Mouse (Mus musculus) central nervous system, embryonic 11.5 days (tissue): ENCODE measurements around the gene Cphx3. TPM values are rescaled to one million over a fixed set of nuclear protein-coding genes. Genes with fewer than 3 reads are reported as not detected.

Experiments used
- polyA plus RNA-seq: library from polyadenylated mRNA; depleted of rRNA; stranded (reverse); fragments of >200 nt; gene quantifications from 2 replicates; pipeline ENCODE4 v1.2.3, GENCODE M21; 2012; rRNA removed

The Cphx3 gene
- not detected in 2 replicates for polyA plus RNA-seq

DNA sequence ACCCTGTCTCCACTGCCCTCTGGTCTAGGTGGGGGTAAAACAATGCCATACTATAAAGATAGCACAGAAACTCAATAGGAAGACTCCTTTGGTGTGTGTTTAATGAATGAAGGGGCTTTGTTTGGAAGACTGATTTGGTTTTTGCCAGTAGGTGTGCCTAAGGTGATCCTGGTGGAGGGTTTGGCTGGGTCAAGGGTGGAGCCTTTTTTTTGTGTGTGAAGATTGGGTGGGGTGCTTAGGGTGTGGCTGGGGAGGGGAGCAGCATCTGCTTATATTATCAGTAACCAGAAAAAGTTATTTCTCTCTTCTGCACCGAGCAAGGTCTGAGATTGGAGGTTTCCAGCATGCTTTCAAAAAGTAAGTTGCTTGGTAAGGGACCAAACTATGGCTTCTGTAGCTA, at the start of gene Cphx3:
Gene Cphx3 (plus strand): TSS at position 301 of the 400 bp plus-strand sequence.

DNA sequence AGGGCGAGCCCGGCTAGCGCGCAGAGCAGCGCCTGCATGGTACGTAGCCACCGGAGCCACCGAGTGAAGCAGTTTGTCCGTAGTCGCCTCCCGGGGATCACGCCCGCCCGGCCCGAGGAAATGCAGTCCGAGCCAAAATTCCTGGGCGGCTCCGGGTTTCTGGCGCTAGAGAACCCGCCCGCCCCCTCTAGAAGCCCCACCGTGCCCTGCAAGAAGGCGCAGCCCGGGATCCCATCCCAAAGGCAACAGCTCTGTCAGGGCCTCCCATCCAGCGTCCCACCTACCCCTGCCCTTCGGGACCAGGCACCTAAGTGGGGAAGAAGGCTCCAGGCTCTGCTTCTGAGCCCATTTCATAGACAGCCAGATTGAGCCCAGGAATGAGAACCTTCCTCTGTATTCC, 39.5 kb upstream of the Cphx3 start, which contains the start of gene Gm9780:
Gene Gm9780 (minus strand): TSS at position 101 of the 400 bp plus-strand sequence.

DNA sequence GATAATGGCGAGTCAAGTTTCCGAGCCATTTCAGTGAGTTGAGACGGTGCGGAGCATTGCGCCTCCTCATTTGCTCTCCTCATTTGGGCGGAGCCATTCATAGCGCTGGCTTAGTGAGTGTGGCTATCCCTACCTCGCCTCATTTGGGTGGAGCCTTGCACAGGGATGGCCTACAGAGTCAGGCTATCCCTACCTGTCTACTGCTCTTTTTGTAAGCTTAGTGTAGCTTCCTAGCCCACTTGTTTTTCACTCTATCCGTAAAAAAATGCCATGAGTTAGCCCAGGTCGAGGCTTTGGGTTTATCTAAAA, 14.8 kb upstream of the Cphx3 start, which contains the start of gene Tmem254c:
Gene Tmem254c (minus strand): TSS at position 31 of the 309 bp plus-strand sequence.

DNA sequence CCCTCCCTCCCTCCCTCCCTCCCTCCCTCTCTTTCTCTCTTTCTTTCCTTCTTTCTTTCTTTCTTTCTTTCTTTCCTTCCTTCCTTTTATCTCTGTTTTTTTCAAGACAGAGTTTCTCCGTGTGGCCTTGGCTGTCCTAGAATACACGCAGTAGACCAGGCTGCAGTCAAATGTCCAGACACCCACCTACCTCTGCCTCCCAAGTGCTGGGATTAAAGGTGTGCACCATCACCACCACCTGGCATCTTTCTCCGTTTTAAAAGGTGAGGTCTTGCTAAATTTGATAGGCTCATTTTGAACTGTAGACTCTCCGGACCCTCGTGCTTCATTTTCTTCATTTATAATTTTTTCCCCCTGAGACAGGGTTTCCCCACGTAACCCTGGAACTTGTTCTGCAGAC, 881 bp upstream of the Cphx3 start, which contains the start of gene Cphx2:
Gene Cphx2 (plus strand): TSS at position 301 of the 400 bp plus-strand sequence.

DNA sequence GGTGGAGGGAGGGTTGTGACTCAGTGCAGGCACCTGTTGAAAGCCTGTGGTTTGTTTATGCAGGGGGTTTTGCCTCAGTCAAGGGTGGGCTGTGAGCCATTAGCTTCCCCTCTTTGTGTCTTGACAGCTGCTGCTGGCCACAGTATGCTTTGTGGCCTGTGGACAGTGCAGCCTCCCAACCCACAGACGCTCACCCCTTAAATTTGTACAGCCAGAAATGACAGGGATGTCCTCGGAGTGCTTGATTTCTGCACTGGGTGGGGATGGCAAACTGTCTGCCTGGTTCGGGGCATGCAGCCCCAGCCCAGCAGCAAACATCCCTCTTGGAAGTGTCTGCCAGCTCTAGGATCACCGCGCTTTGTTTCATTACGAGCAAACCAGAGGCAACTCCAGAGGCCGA, 36.1 kb downstream of the Cphx3 start, which contains the start of gene Duxbl2:
Gene Duxbl2 (plus strand): TSS at position 200 of the 400 bp plus-strand sequence.

DNA sequence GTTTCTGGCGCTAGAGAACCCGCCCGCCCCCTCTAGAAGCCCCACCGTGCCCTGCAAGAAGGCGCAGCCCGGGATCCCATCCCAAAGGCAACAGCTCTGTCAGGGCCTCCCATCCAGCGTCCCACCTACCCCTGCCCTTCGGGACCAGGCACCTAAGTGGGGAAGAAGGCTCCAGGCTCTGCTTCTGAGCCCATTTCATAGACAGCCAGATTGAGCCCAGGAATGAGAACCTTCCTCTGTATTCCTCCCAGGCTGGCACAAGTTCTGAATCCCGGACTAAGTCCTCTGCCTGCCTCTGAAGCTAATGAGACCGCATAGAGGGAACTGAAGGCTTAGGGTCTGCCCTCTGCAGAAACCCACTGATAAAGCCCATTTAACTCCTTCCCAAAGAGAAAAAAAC, 100.3 kb downstream of the Cphx3 start, which contains the start of gene Plac9b:
Gene Plac9b (minus strand): TSS at position 101 of the 400 bp plus-strand sequence.

DNA sequence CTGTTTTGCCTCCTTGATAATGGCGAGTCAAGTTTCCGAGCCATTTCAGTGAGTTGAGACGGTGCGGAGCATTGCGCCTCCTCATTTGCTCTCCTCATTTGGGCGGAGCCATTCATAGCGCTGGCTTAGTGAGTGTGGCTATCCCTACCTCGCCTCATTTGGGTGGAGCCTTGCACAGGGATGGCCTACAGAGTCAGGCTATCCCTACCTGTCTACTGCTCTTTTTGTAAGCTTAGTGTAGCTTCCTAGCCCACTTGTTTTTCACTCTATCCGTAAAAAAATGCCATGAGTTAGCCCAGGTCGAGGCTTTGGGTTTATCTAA, 124.8 kb downstream of the Cphx3 start, which contains the start of gene Tmem254b:
Gene Tmem254b (minus strand): TSS at position 116 of the 322 bp plus-strand sequence.

DNA sequence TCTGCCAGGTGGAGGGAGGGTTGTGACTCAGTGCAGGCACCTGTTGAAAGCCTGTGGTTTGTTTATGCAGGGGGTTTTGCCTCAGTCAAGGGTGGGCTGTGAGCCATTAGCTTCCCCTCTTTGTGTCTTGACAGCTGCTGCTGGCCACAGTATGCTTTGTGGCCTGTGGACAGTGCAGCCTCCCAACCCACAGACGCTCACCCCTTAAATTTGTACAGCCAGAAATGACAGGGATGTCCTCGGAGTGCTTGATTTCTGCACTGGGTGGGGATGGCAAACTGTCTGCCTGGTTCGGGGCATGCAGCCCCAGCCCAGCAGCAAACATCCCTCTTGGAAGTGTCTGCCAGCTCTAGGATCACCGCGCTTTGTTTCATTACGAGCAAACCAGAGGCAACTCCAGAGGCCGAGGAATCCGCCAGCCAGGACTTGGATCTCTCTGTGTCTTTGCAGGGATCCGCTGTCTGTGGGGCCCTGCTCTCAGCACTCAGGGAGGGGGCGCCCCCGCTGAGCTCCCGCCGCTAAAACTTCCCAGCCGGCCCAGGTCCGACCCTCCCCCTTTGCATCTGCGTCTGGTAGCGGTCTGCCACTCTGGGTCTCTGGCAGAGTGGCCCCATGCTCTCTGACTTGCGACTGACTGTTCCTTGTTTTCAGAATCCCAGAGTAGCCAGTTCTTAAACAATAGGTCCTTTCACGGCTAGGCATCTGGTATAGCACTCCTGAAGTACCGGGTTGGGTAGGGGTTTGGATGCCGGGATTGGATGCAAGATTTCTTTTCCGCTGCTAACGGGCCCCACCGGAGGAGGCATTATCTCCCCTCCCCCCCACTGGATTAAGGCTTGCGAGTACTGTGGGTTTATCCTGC, 175.9 kb downstream of the Cphx3 start, which contains the start of gene Duxbl3:
Gene Duxbl3 (plus strand): TSS at position 207 of the 862 bp plus-strand sequence.

Other genes with a start within 250 kb of the Cphx3 start
- gene Anxa11, start 240.1 kb upstream of the Cphx3 start, polyA plus RNA-seq = 2.9 and 4.5 TPM in 2 replicates
- not detected in 2 replicates for gene Plac9a, start 179.2 kb upstream of the Cphx3 start, polyA plus RNA-seq
- gene Tmem254a, start 154.6 kb upstream of the Cphx3 start, polyA plus RNA-seq = 0.94 and 2.0 TPM in 2 replicates
- not detected in 2 replicates for gene Cphx1, start 144.0 kb upstream of the Cphx3 start, polyA plus RNA-seq
- 17.3 and 17.5 TPM in 2 replicates for gene Duxbl1, start 103.7 kb upstream of the Cphx3 start, polyA plus RNA-seq
- gene Gm9780, start 39.6 kb upstream of the Cphx3 start, polyA plus RNA-seq = 1.1 and 1.2 TPM in 2 replicates
- gene Tmem254c, start 14.9 kb upstream of the Cphx3 start, polyA plus RNA-seq = 0.07 and 1.7 TPM in 2 replicates
- not detected in 2 replicates for gene Cphx2, start 781 bp upstream of the Cphx3 start, polyA plus RNA-seq
- not detected in 2 replicates for gene Duxbl2, start 36.1 kb downstream of the Cphx3 start, polyA plus RNA-seq
- gene Plac9b, start 100.2 kb downstream of the Cphx3 start, polyA plus RNA-seq = 0.81 and 3.7 TPM in 2 replicates
- 9.1 and 16.7 TPM in 2 replicates for gene Tmem254b, start 124.7 kb downstream of the Cphx3 start, polyA plus RNA-seq
- gene Duxbl3, start 175.7 kb downstream of the Cphx3 start, polyA plus RNA-seq = 8.3 and 11.2 TPM in 2 replicates